Comparison of ENCODE assay signal across 28 mouse cellular contexts in genomic region chr13:4384918-4385317, GRCm38 (mm10). TPM values are rescaled to one million over a fixed set of nuclear protein-coding genes. Genes with fewer than 3 reads are reported as not detected.
"Had no signal": no experiment of that assay in that cellular context is flagged by ENCODE, and none has a peak within 500 bp of the region (broad histone marks: within the 10 kb centered on the region; RNA-seq: fewer than 3 reads in every experiment).

No protein-coding gene starts in this region.

- H3K36me3 ChIP-seq: heart, embryonic 13.5 days; heart, embryonic 15.5 days; hindbrain, embryonic 13.5 days; hindbrain, embryonic 15.5 days; limb, embryonic 13.5 days; limb, embryonic 15.5 days; liver, embryonic 13.5 days; liver, embryonic 15.5 days had no signal

- H3K27ac ChIP-seq: heart, adult 2 months; heart, embryonic 13.5 days; heart, embryonic 15.5 days; hindbrain, embryonic 13.5 days; hindbrain, embryonic 15.5 days; hindbrain, postnatal 0 days; limb, embryonic 13.5 days; limb, embryonic 15.5 days; liver, embryonic 13.5 days; liver, embryonic 15.5 days had no signal

- H3K9me3 ChIP-seq: heart, embryonic 13.5 days; heart, embryonic 15.5 days; hindbrain, embryonic 13.5 days; hindbrain, embryonic 15.5 days; limb, embryonic 13.5 days; limb, embryonic 15.5 days; liver, embryonic 13.5 days; liver, embryonic 15.5 days had no signal

- H3K27me3 ChIP-seq: heart, embryonic 13.5 days; heart, embryonic 15.5 days; hindbrain, embryonic 13.5 days; hindbrain, embryonic 15.5 days; limb, embryonic 13.5 days; limb, embryonic 15.5 days; liver, embryonic 13.5 days; liver, embryonic 15.5 days had no signal

- ATAC-seq: forebrain, postnatal 0 days; hindbrain, postnatal 0 days; intestine, embryonic 16.5 days had no signal

- H3K4me1 ChIP-seq: heart, embryonic 13.5 days; heart, embryonic 15.5 days; hindbrain, embryonic 13.5 days; hindbrain, embryonic 15.5 days; limb, embryonic 13.5 days; limb, embryonic 15.5 days; liver, embryonic 13.5 days; liver, embryonic 15.5 days had no signal

- DNase-seq: forebrain, postnatal 0 days; gastrocnemius, postnatal 14 days; gastrocnemius, postnatal 36 days; heart, adult 11 months; heart, adult 2 months; heart, postnatal 14 days; heart, postnatal 36 days; layer of hippocampus, postnatal 36 days; left cerebral cortex, postnatal 4 days; liver, embryonic 13.5 days; lung, adult 18-20 months had no signal

- H3K4me3 ChIP-seq: heart, adult 2 months; heart, embryonic 13.5 days; heart, embryonic 15.5 days; hindbrain, embryonic 13.5 days; hindbrain, embryonic 15.5 days; limb, embryonic 13.5 days; limb, embryonic 15.5 days; liver, embryonic 13.5 days; liver, embryonic 15.5 days had no signal

- H3K9ac ChIP-seq: forebrain, postnatal 0 days; heart, embryonic 13.5 days; heart, embryonic 15.5 days; hindbrain, embryonic 13.5 days; hindbrain, embryonic 15.5 days; limb, embryonic 13.5 days; limb, embryonic 15.5 days; liver, embryonic 13.5 days; liver, embryonic 15.5 days had no signal

- H3K4me2 ChIP-seq: heart, embryonic 11.5 days; heart, embryonic 13.5 days; heart, embryonic 15.5 days; hindbrain, embryonic 13.5 days; hindbrain, embryonic 15.5 days; limb, embryonic 13.5 days; limb, embryonic 15.5 days; liver, embryonic 11.5 days; liver, embryonic 13.5 days; liver, embryonic 15.5 days had no signal

RNA-seq across cellular contexts. Expression of gene Akr1c6, which starts 49.2 kb away (rescaled TPM):
- polyA plus RNA-seq: forebrain, postnatal 0 days; gonadal fat pad, adult 2 months; heart, adult 2 months; heart, embryonic 11.5 days; heart, embryonic 13.5 days; heart, embryonic 15.5 days; heart, postnatal 0 days; hindbrain, embryonic 11.5 days; hindbrain, embryonic 13.5 days; hindbrain, embryonic 15.5 days; hindbrain, postnatal 0 days; intestine, embryonic 14.5 days; large intestine, adult 2 months; limb, embryonic 11.5 days; limb, embryonic 13.5 days; limb, embryonic 15.5 days; liver, embryonic 11.5 days had no signal
